Mouse (Mus musculus): ENCODE results near the gene Ak2. TPM values are rescaled to one million over a fixed set of nuclear protein-coding genes. Genes with fewer than 3 reads are reported as not detected.

Ak2 gene
- polyA plus RNA-seq, 1 experiment from 2014 or later = 63.3 TPM

GRCm38 (mm10) chr4:129021426-129021825, 29.7 kb downstream of the Ak2 start:
- no peak overlapping the region for H3K27ac ChIP-seq (replicated peaks; ENCODE audit: low read depth, low read length)
- H3K9ac ChIP-seq (replicated peaks; ENCODE audit: low read length) = no peak overlapping the region
- no peaks in the 10 kb centered on the region for H3K9me3 ChIP-seq (ENCODE audit: control insufficient read depth, low read length)
- DNase-seq (no peak), ATAC-seq (ENCODE audit: low FRiP score, low TSS enrichment) (no peak)
- H3K36me3 ChIP-seq (ENCODE audit: control insufficient read depth, insufficient read depth, low read length) = no peaks in the 10 kb centered on the region
- no peak overlapping the region for H3K4me2 ChIP-seq (ENCODE audit: low read length)
- H3K27me3 ChIP-seq (ENCODE audit: control insufficient read depth, insufficient read depth, low read length) = no peaks in the 10 kb centered on the region
- no peak overlapping the region for H3K4me3 ChIP-seq (replicated peaks; ENCODE audit: low read depth, low read length)
- WGBS = 91% methylated on average over 3 of the region's 3 CpGs
- H3K4me1 ChIP-seq (ENCODE audit: control insufficient read depth, insufficient read depth, low read length) = 0 out of 2 replicates have a peak, but pooled peaks cover 2% of the 10 kb centered on the region

DNA sequence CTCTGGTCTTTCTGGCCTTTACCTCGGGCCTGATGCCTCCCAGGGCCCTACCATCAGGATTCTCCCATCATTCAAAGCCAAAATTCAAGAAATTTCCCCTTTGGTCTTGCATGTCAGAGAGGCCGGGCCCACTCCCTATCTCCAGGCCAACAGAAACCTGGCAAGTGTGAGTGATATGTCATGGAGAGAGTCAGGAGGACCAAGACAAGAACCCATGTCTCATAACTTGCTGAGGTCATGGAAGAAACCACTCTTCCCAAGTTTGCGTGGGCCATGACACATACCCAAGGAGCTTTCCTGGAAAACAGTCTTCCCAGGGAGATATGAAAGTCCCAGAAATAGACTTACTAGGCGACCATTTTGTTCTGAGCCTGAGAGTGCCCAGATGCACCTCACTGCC, 30.1 kb downstream of the Ak2 start:
- H3K4me3 ChIP-seq (replicated peaks; ENCODE audit: low read depth, low read length) = no peak overlapping the region
- no peaks in the 10 kb centered on the region for H3K27me3 ChIP-seq (ENCODE audit: control insufficient read depth, insufficient read depth, low read length)
- DNase-seq = no peak
- no peaks in the 10 kb centered on the region for H3K36me3 ChIP-seq (ENCODE audit: control insufficient read depth, insufficient read depth, low read length)
- H3K27ac ChIP-seq (replicated peaks; ENCODE audit: low read depth, low read length) = no peak overlapping the region
- no peak overlapping the region for H3K9ac ChIP-seq (replicated peaks; ENCODE audit: low read length)
- H3K4me1 ChIP-seq (ENCODE audit: control insufficient read depth, insufficient read depth, low read length) = 0 out of 2 replicates have a peak, but pooled peaks cover 2% of the 10 kb centered on the region
- ATAC-seq (ENCODE audit: low FRiP score, low TSS enrichment) = no peak
- H3K9me3 ChIP-seq (ENCODE audit: control insufficient read depth, low read length) = no peaks in the 10 kb centered on the region
- H3K4me2 ChIP-seq (ENCODE audit: low read length) = no peak overlapping the region
- 80% methylated on average over 4 of the region's 4 CpGs for whole genome bisulfite sequencing

GRCm38 (mm10) chr4:129023884-129024283, 32.1 kb downstream of the Ak2 start:
- no peaks in the 10 kb centered on the region for H3K36me3 ChIP-seq (ENCODE audit: control insufficient read depth, insufficient read depth, low read length)
- H3K4me2 ChIP-seq (ENCODE audit: low read length) = no peak overlapping the region
- no peak overlapping the region for H3K9ac ChIP-seq (replicated peaks; ENCODE audit: low read length)
- no peaks in the 10 kb centered on the region for H3K27me3 ChIP-seq (ENCODE audit: control insufficient read depth, insufficient read depth, low read length)
- 0 out of 2 replicates have a peak, but pooled peaks cover 2% of the 10 kb centered on the region for H3K4me1 ChIP-seq (ENCODE audit: control insufficient read depth, insufficient read depth, low read length)
- H3K4me3 ChIP-seq (replicated peaks; ENCODE audit: low read depth, low read length) = no peak overlapping the region
- H3K27ac ChIP-seq (replicated peaks; ENCODE audit: low read depth, low read length) = no peak overlapping the region
- 89% methylated on average over 6 of the region's 6 CpGs for WGBS
- DNase-seq = no peak
- ATAC-seq (ENCODE audit: low FRiP score, low TSS enrichment) = no peak
- H3K9me3 ChIP-seq (ENCODE audit: control insufficient read depth, low read length) = no peaks in the 10 kb centered on the region

DNA sequence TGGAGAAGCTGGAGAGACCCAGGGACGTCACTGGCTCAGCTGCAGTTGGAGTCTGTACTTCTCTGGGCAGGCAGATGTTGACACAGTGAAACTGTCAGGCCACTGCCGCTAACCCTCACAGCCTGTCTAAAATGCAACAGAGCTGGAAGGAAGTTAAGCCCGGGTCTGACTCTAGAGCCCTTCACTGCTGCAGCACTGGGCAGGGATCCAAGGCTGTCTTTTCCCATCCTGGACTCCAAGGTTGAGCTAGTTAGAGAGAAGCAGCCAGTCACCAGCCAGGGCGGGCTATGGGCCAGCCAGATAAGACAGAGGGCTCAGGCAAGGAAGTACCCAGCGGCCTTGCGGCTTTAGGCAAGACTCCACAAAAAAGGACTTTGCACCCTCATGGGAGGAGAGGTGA, 33.0 kb downstream of the Ak2 start:
- WGBS = 70% methylated on average over 6 of the region's 6 CpGs

DNA sequence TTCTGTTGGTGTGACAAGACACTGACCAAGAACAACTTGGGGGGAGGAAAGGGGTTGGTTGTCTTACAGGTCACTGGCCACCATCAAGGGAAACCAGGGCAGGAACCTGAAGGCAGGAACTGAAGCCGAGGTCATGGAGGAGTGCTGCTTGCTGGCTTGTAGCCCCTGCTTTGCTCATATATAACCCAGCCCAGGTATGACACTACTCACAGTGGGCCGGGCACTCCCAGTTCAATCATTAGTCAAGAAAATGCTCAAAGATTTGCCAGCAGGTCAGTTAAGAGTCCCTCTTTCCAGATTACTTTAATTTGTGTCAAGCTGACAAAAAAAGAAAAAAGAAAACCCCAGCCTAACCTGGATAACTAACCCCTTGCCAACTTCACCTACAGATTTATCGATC, 33.9 kb downstream of the Ak2 start:
- ATAC-seq (ENCODE audit: low FRiP score, low TSS enrichment) = no peak
- Histone ChIP-seq H3K4me3 (replicated peaks; ENCODE audit: low read depth, low read length) (no peak overlapping the region), H3K9ac (replicated peaks; ENCODE audit: low read length) (no peak overlapping the region), H3K27ac (replicated peaks; ENCODE audit: low read depth, low read length) (no peak overlapping the region), H3K36me3 (ENCODE audit: control insufficient read depth, insufficient read depth, low read length) (no peaks in the 10 kb centered on the region), H3K4me1 (ENCODE audit: control insufficient read depth, insufficient read depth, low read length) (no peaks in the 10 kb centered on the region), H3K27me3 (ENCODE audit: control insufficient read depth, insufficient read depth, low read length) (no peaks in the 10 kb centered on the region), H3K4me2 (ENCODE audit: low read length) (no peak overlapping the region), H3K9me3 (ENCODE audit: control insufficient read depth, low read length) (no peaks in the 10 kb centered on the region)
- DNase-seq = no peak
- 95% methylated on average over 3 of the region's 3 CpGs for WGBS

More for the DNA sequence above, 33.0 kb downstream of the Ak2 start:
- Histone ChIP-seq H3K27ac (replicated peaks; ENCODE audit: low read depth, low read length) (no peak overlapping the region), H3K9ac (replicated peaks; ENCODE audit: low read length) (no peak overlapping the region), H3K4me1 (ENCODE audit: control insufficient read depth, insufficient read depth, low read length) (0 out of 2 replicates have a peak, but pooled peaks cover 2% of the 10 kb centered on the region), H3K36me3 (ENCODE audit: control insufficient read depth, insufficient read depth, low read length) (no peaks in the 10 kb centered on the region), H3K9me3 (ENCODE audit: control insufficient read depth, low read length) (no peaks in the 10 kb centered on the region), H3K4me3 (replicated peaks; ENCODE audit: low read depth, low read length) (no peak overlapping the region), H3K27me3 (ENCODE audit: control insufficient read depth, insufficient read depth, low read length) (no peaks in the 10 kb centered on the region), H3K4me2 (ENCODE audit: low read length) (no peak overlapping the region)
- DNase-seq (peak; percentile 51), ATAC-seq (ENCODE audit: low FRiP score, low TSS enrichment) (no peak)

GRCm38 (mm10) chr4:129030746-129031145, 39.0 kb downstream of the Ak2 start:
- DNase-seq (no peak), ATAC-seq (ENCODE audit: low FRiP score, low TSS enrichment) (no peak)
- Histone ChIP-seq H3K4me2 (ENCODE audit: low read length) (no peak overlapping the region), H3K27ac (replicated peaks; ENCODE audit: low read depth, low read length) (no peak overlapping the region), H3K9ac (replicated peaks; ENCODE audit: low read length) (no peak overlapping the region), H3K27me3 (ENCODE audit: control insufficient read depth, insufficient read depth, low read length) (no peaks in the 10 kb centered on the region), H3K4me3 (replicated peaks; ENCODE audit: low read depth, low read length) (no peak overlapping the region), H3K36me3 (ENCODE audit: control insufficient read depth, insufficient read depth, low read length) (no peaks in the 10 kb centered on the region), H3K9me3 (ENCODE audit: control insufficient read depth, low read length) (no peaks in the 10 kb centered on the region), H3K4me1 (ENCODE audit: control insufficient read depth, insufficient read depth, low read length) (no peaks in the 10 kb centered on the region)
- whole genome bisulfite sequencing = 82% methylated on average over 4 of the region's 4 CpGs

DNA sequence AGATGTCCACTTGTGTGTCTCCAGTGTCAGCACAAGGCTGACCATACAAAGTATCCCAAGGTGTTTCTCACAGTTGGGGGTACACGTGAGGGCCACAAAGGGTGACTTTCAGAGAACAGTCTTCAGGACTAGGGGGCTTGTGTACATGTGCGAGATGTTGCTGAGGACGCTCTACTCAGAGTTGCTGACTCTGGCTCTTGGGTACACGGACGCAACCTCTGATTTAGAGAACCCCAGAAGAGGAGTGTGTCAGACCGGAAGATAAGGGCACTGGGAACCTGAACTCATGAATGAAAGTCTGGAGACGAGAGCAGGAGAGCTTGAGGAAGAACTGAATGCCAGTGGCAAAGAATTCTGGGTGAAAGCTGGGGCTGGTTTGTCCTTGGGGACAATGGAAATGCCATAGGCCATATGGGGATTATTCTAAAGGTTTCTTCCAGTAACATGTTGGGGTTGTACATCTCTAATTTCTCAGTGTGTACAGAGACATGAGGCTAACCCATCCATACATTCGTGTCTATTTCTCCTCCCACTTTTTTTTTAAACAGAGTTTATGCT, 39.7 kb downstream of the Ak2 start:
- Histone ChIP-seq H3K9ac (replicated peaks; ENCODE audit: low read length) (no peak overlapping the region), H3K4me2 (ENCODE audit: low read length) (no peak overlapping the region), H3K27me3 (ENCODE audit: control insufficient read depth, insufficient read depth, low read length) (no peaks in the 10 kb centered on the region), H3K4me3 (replicated peaks; ENCODE audit: low read depth, low read length) (no peak overlapping the region), H3K9me3 (ENCODE audit: control insufficient read depth, low read length) (no peaks in the 10 kb centered on the region), H3K4me1 (ENCODE audit: control insufficient read depth, insufficient read depth, low read length) (no peaks in the 10 kb centered on the region), H3K36me3 (ENCODE audit: control insufficient read depth, insufficient read depth, low read length) (no peaks in the 10 kb centered on the region), H3K27ac (replicated peaks; ENCODE audit: low read depth, low read length) (no peak overlapping the region)
- DNase-seq (no peak), ATAC-seq (ENCODE audit: low FRiP score, low TSS enrichment) (no peak)
- WGBS = 88% methylated on average over 8 of the region's 8 CpGs

DNA sequence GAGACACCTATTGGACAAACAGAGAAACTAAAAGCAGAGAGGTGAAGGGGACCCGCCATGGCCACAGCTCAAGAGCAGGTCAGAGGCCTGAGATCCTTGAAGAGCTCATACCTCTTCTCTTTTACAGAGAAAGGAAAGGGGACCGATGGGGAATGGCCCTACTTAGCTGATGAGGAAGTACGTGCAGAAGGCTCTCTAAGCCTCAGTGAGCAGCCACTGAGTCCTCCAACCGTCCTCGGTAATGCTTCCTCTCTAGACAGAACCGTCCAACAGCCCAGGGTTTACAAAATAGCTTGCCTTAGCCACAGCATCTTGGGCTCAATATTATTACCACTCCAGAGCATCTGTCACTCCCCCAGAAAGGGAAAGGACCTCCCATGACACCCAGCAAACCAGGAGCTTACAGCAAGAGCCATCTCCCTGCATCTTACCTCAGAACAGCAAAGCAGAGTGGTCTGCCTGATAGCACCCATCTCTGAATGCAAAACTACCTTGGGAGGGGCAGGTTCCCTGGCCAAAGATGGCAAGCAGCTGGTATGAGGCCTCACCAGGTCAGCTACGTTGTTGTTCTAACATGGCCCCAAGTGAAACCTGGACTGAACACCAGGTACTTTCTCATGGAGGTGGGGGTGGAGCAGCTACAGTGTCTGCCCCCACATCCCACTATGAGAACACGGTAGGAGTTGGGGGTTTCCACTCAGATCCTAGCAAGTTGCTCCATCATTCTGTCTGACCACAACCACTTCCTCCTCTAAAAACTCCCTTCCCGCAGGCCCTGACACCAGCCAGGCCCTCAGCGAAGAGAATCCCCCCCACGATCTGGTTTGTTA, 40.6 kb downstream of the Ak2 start:
- no peak for ATAC-seq (ENCODE audit: low FRiP score, low TSS enrichment)

More for the DNA sequence above, 40.6 kb downstream of the Ak2 start:
- Histone ChIP-seq H3K9ac (replicated peaks; ENCODE audit: low read length) (no peak overlapping the region), H3K4me3 (replicated peaks; ENCODE audit: low read depth, low read length) (no peak overlapping the region), H3K27ac (replicated peaks; ENCODE audit: low read depth, low read length) (no peak overlapping the region), H3K36me3 (ENCODE audit: control insufficient read depth, insufficient read depth, low read length) (no peaks in the 10 kb centered on the region), H3K4me2 (ENCODE audit: low read length) (no peak overlapping the region), H3K9me3 (ENCODE audit: control insufficient read depth, low read length) (no peaks in the 10 kb centered on the region), H3K4me1 (ENCODE audit: control insufficient read depth, insufficient read depth, low read length) (no peaks in the 10 kb centered on the region), H3K27me3 (ENCODE audit: control insufficient read depth, insufficient read depth, low read length) (no peaks in the 10 kb centered on the region)
- 73% methylated on average over 11 of the region's 11 CpGs for WGBS
- no peak for DNase-seq
